Mouse (Mus musculus): ENCODE measurements at regions not wholly inside any gene's neighbourhood (a gene's known extent, or its start where the extent isn't known, plus 50 kb on each side); places are given as distances from the start of the nearest gene placed in this dataset.

DNA sequence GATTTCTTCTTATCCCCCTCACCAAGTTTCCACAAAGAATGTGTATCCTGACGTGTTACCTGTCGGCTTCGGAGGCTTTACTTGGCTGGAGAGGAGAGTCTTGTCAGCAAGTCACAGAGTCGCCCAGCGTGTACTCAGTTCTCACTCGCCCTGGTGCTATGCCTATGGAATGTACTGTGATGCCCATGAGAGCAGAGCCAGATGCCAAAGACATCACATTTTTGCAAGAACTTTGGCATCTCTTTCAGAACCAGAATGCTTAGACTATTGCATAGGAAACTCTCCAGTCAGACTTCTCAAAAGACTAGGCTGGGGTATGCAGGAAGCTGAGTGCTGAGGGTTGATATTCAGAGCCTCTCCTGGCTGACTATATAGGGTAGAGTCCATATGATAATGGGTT, 99.3 kb upstream of the Tsc22d2 start:
- Histone ChIP-seq H3K4me2 (no peak overlapping the region), H3K27me3 (replicated peaks) (no peaks in the 10 kb centered on the region), H3K4me3 (replicated peaks) (no peak overlapping the region), H3K4me1 (no peaks in the 10 kb centered on the region), H3K27ac (no peak overlapping the region), H3K36me3 (no peaks in the 10 kb centered on the region), H3K9me3 (no peaks in the 10 kb centered on the region), H3K9ac (no peak overlapping the region)
- WGBS = 78% methylated on average over 6 of the region's 6 CpGs
- ATAC-seq (ENCODE audit: insufficient read depth, low FRiP score, low read depth) = no peak

DNA sequence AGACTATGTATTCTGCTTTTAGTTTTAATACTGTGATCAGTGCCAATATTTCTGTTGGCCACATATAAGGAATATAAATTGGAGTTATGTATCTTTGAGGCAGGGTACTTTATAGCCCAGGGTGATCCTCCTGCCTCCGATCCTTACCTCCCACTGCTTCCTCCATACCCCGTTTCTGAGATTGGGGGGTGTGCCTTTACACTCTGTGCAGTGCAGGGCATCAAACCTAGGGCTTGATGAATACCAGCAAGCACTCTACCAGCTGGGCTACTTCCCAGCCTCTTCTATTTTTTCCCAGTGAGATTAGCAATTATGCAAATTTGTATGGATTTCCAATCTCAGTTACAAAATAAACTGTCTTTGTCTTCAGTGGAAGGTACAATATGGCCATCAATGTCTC, 97.3 kb upstream of the Tsc22d2 start:
- no peak for ATAC-seq (ENCODE audit: insufficient read depth, low FRiP score, low read depth)
- 58% methylated on average over 2 of the region's 2 CpGs for WGBS
- no peak overlapping the region for H3K27ac ChIP-seq

DNA sequence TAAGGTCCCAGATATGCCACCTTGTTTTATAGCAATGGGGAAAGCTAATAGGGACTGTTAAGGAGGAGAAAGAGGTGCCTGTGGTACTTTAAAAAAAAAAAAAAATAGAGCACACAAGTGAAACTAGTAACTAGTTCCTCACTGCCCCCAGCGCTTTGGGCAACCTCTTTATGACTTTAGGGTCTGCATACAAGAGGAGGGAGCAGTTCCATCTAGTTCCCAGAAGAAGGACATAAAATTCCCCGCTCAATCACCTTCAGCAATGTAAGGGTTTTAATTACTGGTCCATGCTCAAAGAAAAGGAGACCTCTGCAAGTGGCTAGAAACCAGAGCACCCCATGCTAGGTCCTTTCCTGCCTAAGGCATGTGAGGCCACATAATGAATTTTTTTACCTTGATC, 95.8 kb upstream of the Tsc22d2 start:
- no peak for ATAC-seq (ENCODE audit: insufficient read depth, low FRiP score, low read depth)
- 88% methylated on average over 2 of the region's 2 CpGs for WGBS

More for the DNA sequence above, 97.3 kb upstream of the Tsc22d2 start:
- Histone ChIP-seq H3K4me3 (replicated peaks) (no peak overlapping the region), H3K36me3 (no peaks in the 10 kb centered on the region), H3K9me3 (no peaks in the 10 kb centered on the region), H3K27me3 (replicated peaks) (no peaks in the 10 kb centered on the region), H3K4me1 (no peaks in the 10 kb centered on the region), H3K9ac (no peak overlapping the region), H3K4me2 (no peak overlapping the region)

DNA sequence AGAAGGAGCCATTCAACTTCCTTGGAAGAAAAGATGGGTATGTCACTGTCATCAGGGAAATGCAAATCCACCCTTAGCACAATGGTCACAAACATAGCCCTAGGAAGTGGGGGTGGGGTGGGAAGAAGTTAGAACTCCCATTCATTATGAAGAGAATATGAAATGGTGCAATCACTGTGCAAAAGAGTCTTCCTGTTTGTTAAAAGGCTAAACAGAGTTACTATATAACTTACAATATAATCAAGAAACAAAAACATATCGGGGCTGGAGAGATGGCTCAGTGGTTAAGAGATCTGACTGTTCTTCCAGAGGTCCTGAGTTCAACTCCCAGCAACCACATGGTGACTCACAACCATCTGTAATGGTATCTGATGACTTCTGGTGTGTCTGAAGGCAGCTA, 95.1 kb upstream of the Tsc22d2 start:
- H3K4me2 ChIP-seq = no peak overlapping the region
- H3K27me3 ChIP-seq (replicated peaks) = no peaks in the 10 kb centered on the region
- no peaks in the 10 kb centered on the region for H3K9me3 ChIP-seq
- H3K36me3 ChIP-seq = no peaks in the 10 kb centered on the region
- no peak overlapping the region for H3K27ac ChIP-seq
- ATAC-seq (ENCODE audit: insufficient read depth, low FRiP score, low read depth) = no peak
- WGBS = 88% methylated on average over 1 of the region's 1 CpGs
- H3K9ac ChIP-seq = no peak overlapping the region
- no peak overlapping the region for H3K4me3 ChIP-seq (replicated peaks)
- H3K4me1 ChIP-seq = no peaks in the 10 kb centered on the region

More for the DNA sequence above, 95.8 kb upstream of the Tsc22d2 start:
- H3K9ac ChIP-seq = no peak overlapping the region
- no peak overlapping the region for H3K4me3 ChIP-seq (replicated peaks)
- H3K9me3 ChIP-seq = no peaks in the 10 kb centered on the region
- no peaks in the 10 kb centered on the region for H3K36me3 ChIP-seq
- H3K27me3 ChIP-seq (replicated peaks) = no peaks in the 10 kb centered on the region
- no peaks in the 10 kb centered on the region for H3K4me1 ChIP-seq
- H3K27ac ChIP-seq = no peak overlapping the region
- H3K4me2 ChIP-seq = no peak overlapping the region

DNA sequence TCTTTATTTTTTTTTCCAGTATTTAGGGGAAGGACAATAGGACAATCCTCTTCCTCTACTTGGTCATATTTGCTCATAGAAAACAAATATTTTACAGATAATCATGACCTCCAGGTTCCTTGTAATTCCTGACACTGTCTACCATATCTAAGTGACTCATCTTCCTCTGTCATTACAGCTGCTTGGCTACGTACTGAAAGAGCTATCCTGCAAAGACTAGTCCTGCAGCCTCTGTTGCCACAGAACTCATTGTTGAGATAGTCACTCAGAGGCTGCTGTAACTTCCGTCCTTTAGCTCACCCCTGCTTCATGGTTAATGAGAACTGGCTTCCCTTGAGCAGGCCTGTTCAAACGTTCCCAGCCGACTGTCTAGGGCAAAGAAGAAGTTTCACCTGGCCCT, 93.7 kb upstream of the Tsc22d2 start:
- no peak for ATAC-seq (ENCODE audit: insufficient read depth, low FRiP score, low read depth)
- Histone ChIP-seq H3K9ac (no peak overlapping the region), H3K4me1 (no peaks in the 10 kb centered on the region), H3K9me3 (no peaks in the 10 kb centered on the region), H3K27me3 (replicated peaks) (no peaks in the 10 kb centered on the region), H3K27ac (no peak overlapping the region), H3K36me3 (no peaks in the 10 kb centered on the region), H3K4me2 (no peak overlapping the region), H3K4me3 (replicated peaks) (no peak overlapping the region)
- 54% methylated on average over 4 of the region's 4 CpGs for WGBS

DNA sequence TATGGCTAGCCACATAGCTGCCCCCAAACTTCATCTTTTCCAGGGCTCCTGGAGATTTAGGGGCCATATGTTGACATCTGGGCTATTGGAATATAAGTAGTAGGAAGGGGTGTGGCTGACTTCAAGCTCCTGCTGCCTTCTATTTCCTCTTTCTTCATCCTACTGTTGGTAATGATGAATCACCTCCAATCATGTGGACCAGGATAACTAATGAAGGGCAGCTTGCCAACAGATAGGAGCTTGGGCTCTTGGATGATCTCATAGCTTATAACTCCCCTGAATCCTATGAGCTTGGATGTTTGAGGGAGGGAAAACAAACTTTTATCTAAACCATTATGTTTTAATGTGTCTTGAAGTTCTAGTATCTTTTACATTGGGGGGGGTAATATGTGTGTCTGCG, 92.2 kb upstream of the Tsc22d2 start:
- no peak overlapping the region for H3K4me3 ChIP-seq (replicated peaks)
- H3K27ac ChIP-seq = no peak overlapping the region
- no peaks in the 10 kb centered on the region for H3K27me3 ChIP-seq (replicated peaks)
- no peak for ATAC-seq (ENCODE audit: insufficient read depth, low FRiP score, low read depth)
- H3K4me2 ChIP-seq = no peak overlapping the region
- H3K4me1 ChIP-seq = no peaks in the 10 kb centered on the region
- WGBS = 76% methylated on average over 1 of the region's 1 CpGs
- no peaks in the 10 kb centered on the region for H3K36me3 ChIP-seq
- no peaks in the 10 kb centered on the region for H3K9me3 ChIP-seq
- H3K9ac ChIP-seq = no peak overlapping the region

DNA sequence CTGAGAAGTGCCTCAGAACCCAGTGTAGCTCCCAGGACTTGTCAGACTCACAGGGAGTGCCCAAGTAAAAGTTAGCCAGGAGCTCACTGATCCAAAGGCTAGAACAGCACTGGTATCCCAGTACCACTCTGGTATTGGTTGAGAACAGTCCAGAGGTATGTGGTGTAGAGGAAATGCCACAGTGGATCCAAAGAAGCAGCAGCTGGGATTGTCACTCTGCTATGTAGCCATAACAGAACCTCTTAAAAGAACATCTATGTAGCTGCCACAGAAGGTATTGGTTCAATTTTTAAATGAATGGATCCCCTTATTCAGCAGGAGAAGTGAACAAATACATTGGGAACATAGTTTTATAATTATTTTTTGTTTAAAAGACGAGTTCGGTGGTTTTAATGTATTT, 86.8 kb upstream of the Tsc22d2 start:
- Histone ChIP-seq H3K9me3 (no peaks in the 10 kb centered on the region), H3K4me1 (no peaks in the 10 kb centered on the region), H3K4me2 (no peak overlapping the region), H3K36me3 (no peaks in the 10 kb centered on the region), H3K27ac (no peak overlapping the region), H3K27me3 (replicated peaks) (no peaks in the 10 kb centered on the region), H3K4me3 (replicated peaks) (no peak overlapping the region), H3K9ac (no peak overlapping the region)
- no peak for ATAC-seq (ENCODE audit: insufficient read depth, low FRiP score, low read depth)
- 55% methylated on average over 2 of the region's 2 CpGs for WGBS

DNA sequence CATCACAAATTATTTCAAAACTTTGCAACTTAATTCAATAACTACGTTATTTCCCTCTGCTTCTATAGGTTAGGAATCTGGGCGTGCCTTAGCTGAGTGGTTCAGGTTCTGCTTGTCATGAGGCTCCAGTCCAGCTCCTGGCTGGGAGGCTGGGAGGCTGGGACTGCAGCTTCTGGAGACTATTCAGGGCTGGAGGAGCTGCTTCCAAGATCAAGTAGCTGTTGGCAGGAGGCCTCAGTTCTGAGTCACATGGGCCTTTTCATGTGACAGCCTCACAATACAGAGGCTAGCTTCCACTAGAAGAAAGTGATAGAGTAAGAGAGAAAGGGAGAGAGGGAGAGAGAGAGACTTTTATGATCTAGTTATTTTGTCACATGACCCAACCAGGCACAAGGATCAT, 84.3 kb upstream of the Tsc22d2 start:
- no peak for ATAC-seq (ENCODE audit: insufficient read depth, low FRiP score, low read depth)
- Histone ChIP-seq H3K27ac (no peak overlapping the region), H3K9me3 (no peaks in the 10 kb centered on the region), H3K4me2 (no peak overlapping the region), H3K9ac (no peak overlapping the region), H3K4me1 (no peaks in the 10 kb centered on the region), H3K4me3 (replicated peaks) (no peak overlapping the region), H3K36me3 (no peaks in the 10 kb centered on the region), H3K27me3 (replicated peaks) (no peaks in the 10 kb centered on the region)
- WGBS = 56% methylated on average over 2 of the region's 2 CpGs

DNA sequence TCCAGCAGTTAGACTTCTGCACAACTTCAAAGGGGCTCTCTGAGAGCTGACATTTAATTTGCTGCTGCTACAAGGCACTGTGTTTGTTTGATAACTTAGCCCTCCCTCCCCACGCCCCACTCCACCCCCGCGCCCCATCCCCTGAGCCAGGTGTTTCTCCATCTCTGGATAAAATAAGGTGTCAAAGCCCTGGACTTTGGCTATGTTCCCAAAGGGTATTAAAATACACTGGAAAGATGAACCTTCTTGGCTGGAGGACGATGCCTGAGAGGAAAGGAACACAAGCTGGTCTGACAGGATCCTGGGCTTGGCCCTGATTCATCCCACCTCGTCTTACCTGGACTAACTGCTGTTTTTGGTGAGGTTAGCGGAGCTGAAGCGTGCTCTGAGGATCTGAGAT, 80.5 kb upstream of the Tsc22d2 start:
- Histone ChIP-seq H3K9me3 (no peaks in the 10 kb centered on the region), H3K4me3 (replicated peaks) (no peak overlapping the region), H3K4me2 (peak overlapping the region; percentile 9; the same call in 1 of the 2 replicates), H3K9ac (no peak overlapping the region), H3K36me3 (no peaks in the 10 kb centered on the region), H3K27me3 (replicated peaks) (no peaks in the 10 kb centered on the region), H3K4me1 (no peaks in the 10 kb centered on the region), H3K27ac (no peak overlapping the region)
- no peak for ATAC-seq (ENCODE audit: insufficient read depth, low FRiP score, low read depth)
- WGBS = 33% methylated on average over 7 of the region's 7 CpGs

DNA sequence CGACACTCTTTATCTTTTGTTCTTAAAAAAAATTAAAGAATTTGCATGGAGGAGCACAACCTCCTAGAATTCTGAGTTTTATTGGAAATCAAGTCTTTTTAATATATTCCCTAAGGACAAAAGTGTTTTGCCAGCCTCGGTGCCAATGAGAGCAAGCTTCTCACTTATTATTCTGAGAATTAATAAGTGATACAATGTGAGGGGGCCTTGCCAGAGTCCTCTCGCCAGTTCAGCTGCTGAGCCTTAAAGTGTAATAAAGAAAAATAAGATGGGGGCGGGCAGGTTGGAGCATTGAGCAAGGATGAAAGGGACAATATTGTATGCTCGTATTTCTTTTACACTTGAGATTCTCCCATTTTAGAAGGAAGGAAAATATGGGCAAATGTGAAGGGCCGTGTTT, 79.2 kb upstream of the Tsc22d2 start:
- H3K4me2 ChIP-seq = no peak overlapping the region
- no peak overlapping the region for H3K9ac ChIP-seq
- H3K4me3 ChIP-seq (replicated peaks) = no peak overlapping the region
- ATAC-seq (ENCODE audit: insufficient read depth, low FRiP score, low read depth) = no peak
- no peaks in the 10 kb centered on the region for H3K9me3 ChIP-seq
- WGBS = 76% methylated on average over 6 of the region's 6 CpGs
- H3K36me3 ChIP-seq = no peaks in the 10 kb centered on the region
- H3K27me3 ChIP-seq (replicated peaks) = no peaks in the 10 kb centered on the region
- H3K27ac ChIP-seq = no peak overlapping the region
- H3K4me1 ChIP-seq = no peaks in the 10 kb centered on the region

DNA sequence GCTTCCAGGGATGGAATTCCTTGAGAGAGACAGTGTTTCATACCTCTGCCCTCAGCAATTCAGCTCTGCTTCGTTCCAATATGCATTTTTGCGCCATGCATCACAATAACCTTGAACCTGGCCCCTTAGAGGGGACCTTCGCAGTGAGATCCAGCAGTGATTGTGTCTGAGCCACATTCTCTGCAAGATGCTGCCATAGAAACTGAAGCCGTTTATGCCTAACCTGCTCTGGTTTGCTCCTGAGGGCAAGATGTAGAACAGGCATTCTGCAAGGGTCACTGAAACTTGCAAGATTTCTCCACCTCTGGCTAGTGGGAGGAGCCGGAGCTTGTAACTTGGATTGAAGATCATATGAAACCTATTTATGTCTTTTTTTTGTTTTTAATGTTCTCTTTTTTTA, 78.4 kb upstream of the Tsc22d2 start:
- Histone ChIP-seq H3K4me1 (no peaks in the 10 kb centered on the region), H3K4me3 (replicated peaks) (no peak overlapping the region), H3K27ac (no peak overlapping the region), H3K36me3 (no peaks in the 10 kb centered on the region), H3K27me3 (replicated peaks) (no peaks in the 10 kb centered on the region), H3K9me3 (no peaks in the 10 kb centered on the region), H3K4me2 (no peak overlapping the region), H3K9ac (no peak overlapping the region)
- ATAC-seq (ENCODE audit: insufficient read depth, low FRiP score, low read depth) = no peak
- 63% methylated on average over 5 of the region's 5 CpGs for WGBS

DNA sequence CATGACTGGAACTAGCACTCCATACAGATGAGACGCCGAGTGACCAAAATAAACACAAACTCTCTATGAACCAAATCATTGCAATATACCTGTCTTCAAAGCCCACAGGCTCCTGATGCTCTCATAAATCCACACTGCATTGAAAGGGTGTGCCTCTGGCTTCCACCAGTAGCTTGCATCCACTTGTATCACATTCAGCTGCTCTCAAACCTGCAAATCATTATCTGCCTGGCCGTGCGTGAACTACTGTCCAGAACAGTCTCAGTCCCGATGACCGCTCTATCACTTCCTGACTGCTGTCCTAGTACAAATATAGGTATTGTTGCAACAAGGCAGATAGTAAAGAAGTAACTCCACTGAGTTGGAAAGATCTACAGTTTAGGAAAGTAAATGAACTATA, 77.9 kb upstream of the Tsc22d2 start:
- Histone ChIP-seq H3K36me3 (no peaks in the 10 kb centered on the region), H3K27ac (no peak overlapping the region), H3K9ac (no peak overlapping the region), H3K4me3 (replicated peaks) (no peak overlapping the region), H3K4me2 (no peak overlapping the region), H3K27me3 (replicated peaks) (no peaks in the 10 kb centered on the region), H3K9me3 (no peaks in the 10 kb centered on the region), H3K4me1 (no peaks in the 10 kb centered on the region)
- no peak for ATAC-seq (ENCODE audit: insufficient read depth, low FRiP score, low read depth)
- WGBS = 88% methylated on average over 6 of the region's 6 CpGs

DNA sequence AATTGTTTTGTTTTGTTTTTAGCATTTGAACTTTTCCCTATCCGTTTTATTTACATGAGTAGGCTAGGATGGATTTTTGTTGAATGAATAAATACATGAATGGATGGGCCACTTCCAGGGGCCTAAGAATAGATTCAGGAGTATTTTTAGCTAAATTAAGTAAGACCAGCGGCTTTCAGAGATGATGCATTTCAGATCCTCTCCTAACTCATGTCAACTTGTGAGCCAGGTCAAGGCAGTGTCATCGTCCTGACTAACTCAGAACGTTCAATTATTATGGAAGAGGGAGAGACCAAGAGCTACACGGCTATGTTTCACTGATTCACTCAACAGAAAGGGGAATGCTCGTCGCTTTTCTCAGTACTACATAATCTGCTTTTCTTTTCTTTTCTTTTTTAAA, 75.5 kb upstream of the Tsc22d2 start:
- Histone ChIP-seq H3K27ac (no peak overlapping the region), H3K27me3 (replicated peaks) (no peaks in the 10 kb centered on the region), H3K9ac (no peak overlapping the region), H3K4me3 (replicated peaks) (no peak overlapping the region), H3K9me3 (no peaks in the 10 kb centered on the region), H3K4me1 (no peaks in the 10 kb centered on the region), H3K36me3 (no peaks in the 10 kb centered on the region), H3K4me2 (no peak overlapping the region)
- no peak for ATAC-seq (ENCODE audit: insufficient read depth, low FRiP score, low read depth)
- 75% methylated on average over 7 of the region's 7 CpGs for WGBS
